Mouse (Mus musculus) bone marrow, adult 2 months (tissue): Measurements from ENCODE around the gene Bcl6b.

Experiments used
- CTCF ChIP-seq: fragments of 200-500 bp; IDR thresholded peaks from 2 replicates; pipeline ENCODE4 v1.5.1; 2011; ENCODE audit warnings: low read length, control low read depth; ENCODE audit not compliant: control insufficient read depth, insufficient read depth
- POLR2A ChIP-seq: fragments of 200-500 bp; IDR thresholded peaks from 2 replicates; pipeline ENCODE4 v1.6.1; 2011; ENCODE audit warnings: low read depth, mild to moderate bottlenecking, control low read depth, low read length, borderline replicate concordance; ENCODE audit not compliant: control insufficient read depth

DNA sequence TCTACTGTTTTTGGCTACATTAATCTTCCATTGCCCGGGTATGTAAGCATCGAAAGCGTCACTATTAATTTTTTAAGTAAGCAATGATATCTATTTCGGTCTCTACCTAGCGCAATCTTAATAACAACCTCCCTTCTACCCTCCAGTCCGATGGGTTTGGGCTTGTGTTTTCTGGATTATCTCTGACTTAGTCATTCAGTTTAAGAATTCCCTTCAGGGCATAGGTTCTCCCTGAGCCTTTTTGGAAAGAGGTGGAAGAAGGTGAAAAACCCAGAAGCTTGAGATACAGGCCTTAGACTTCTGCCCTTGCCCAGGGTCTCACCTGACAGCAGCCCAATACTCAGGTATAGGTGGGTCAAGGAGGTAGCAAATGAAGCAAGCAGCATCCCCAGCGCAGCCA, 9.7 kb downstream of the Bcl6b start:
- no peak for TF ChIP-seq POLR2A
- no peak for TF ChIP-seq CTCF
